Mouse (Mus musculus) liver, embryonic 18 days (tissue): ENCODE measurements around the gene Cd36. TPM values are rescaled to one million over a fixed set of nuclear protein-coding genes. Genes with fewer than 3 reads are reported as not detected.

Source experiments
- polyA plus RNA-seq: library from polyadenylated mRNA; depleted of rRNA; stranded (reverse); fragments of >200 nt; gene quantifications from 2 replicates; pipeline ENCODE4 v1.2.3, GENCODE M21; 2012; rRNA removed

Cd36 gene
- 18.3 and 19.7 TPM in 2 replicates for polyA plus RNA-seq

GRCm38 (mm10) chr5:17888598-17888997, at the start of gene Cd36:
Gene Cd36, minus strand, starts transcription at chr5:17888801.

Other genes starting within 250 kb of the Cd36 start
- gene Gnat3, start 73.7 kb upstream of the Cd36 start, polyA plus RNA-seq, result not detected in 2 replicates